Mouse (Mus musculus): ENCODE measurements at regions not wholly inside any gene's neighbourhood (a gene's known extent, or its start where the extent isn't known, plus 50 kb on each side); places are given as distances from the start of the nearest gene placed in this dataset.
A peak's percentile ranks its signal among the peaks of the same experiment; 100 is the strongest.

- H3K4me3 ChIP-seq, result no peak overlapping the region
- intact Hi-C loops (cut with DNase I), result no loop called here
- TF ChIP-seq CTCF (IDR thresholded peaks at IDR 0.05), result no peak
- no peak for DNase-seq
- H3K27ac ChIP-seq, result peak overlapping the region; percentile 87
These were observed 222.0 kb downstream of the Qk start for GRCm38 (mm10) chr17:10097691-10098090.

GRCm38 (mm10) chr17:10095841-10096301 is 223.8 kb downstream of the Qk start:
- DNase-seq, result peak; percentile 53
- TF ChIP-seq CTCF (IDR thresholded peaks at IDR 0.05), result no peak
- intact Hi-C loops (cut with DNase I), result loop anchor here (2.0 kb wide), 2 partner anchors 223 to 339 kb away; partner anchors contain the start of gene Qk
- Histone ChIP-seq H3K27ac (peak overlapping the region; percentile 87), H3K4me3 (no peak overlapping the region)

GRCm38 (mm10) chr17:10094108-10094521 is 225.5 kb downstream of the Qk start:
- Histone ChIP-seq H3K4me3 (no peak overlapping the region), H3K27ac (peak overlapping the region; percentile 87)
- peak; percentile 83 for DNase-seq
- intact Hi-C loops (cut with DNase I), result loop anchor here (2.0 kb wide), 2 partner anchors 225 to 337 kb away; partner anchors contain the start of gene Qk
- TF ChIP-seq CTCF (IDR thresholded peaks at IDR 0.05), result no peak

- intact Hi-C loops (cut with DNase I), result loop anchor here (2.0 kb wide), 2 partner anchors 225 to 337 kb away; partner anchors contain the start of gene Qk
- Histone ChIP-seq H3K27ac (peak overlapping the region; percentile 87), H3K4me3 (peak overlapping the region; percentile 15)
- no peak for TF ChIP-seq CTCF (IDR thresholded peaks at IDR 0.05)
- peak; percentile 79 for DNase-seq
These were observed 226.1 kb downstream of the Qk start for GRCm38 (mm10) chr17:10093437-10094107.

GRCm38 (mm10) chr17:10087192-10087886 is 232.3 kb downstream of the Qk start:
- Histone ChIP-seq H3K4me3 (no peak overlapping the region), H3K27ac (no peak overlapping the region)
- TF ChIP-seq CTCF (IDR thresholded peaks at IDR 0.05), result no peak
- DNase-seq, result no peak
- intact Hi-C loops (cut with DNase I), result no loop called here

- TF ChIP-seq CTCF (IDR thresholded peaks at IDR 0.05), result no peak
These were observed 233.1 kb downstream of the Qk start for GRCm38 (mm10) chr17:10086558-10086957.

GRCm38 (mm10) chr17:10086132-10086531 is 233.5 kb downstream of the Qk start:
- Histone ChIP-seq H3K27ac (no peak overlapping the region; the same call in 1 of the 2 replicates), H3K4me3 (no peak overlapping the region)
- no peak for DNase-seq
- TF ChIP-seq CTCF (IDR thresholded peaks at IDR 0.05), result no peak
- intact Hi-C loops (cut with DNase I), result no loop called here

More at GRCm38 (mm10) chr17:10086558-10086957, 233.1 kb downstream of the Qk start:
- DNase-seq, result no peak
- Histone ChIP-seq H3K4me3 (no peak overlapping the region), H3K27ac (no peak overlapping the region)
- intact Hi-C loops (cut with DNase I), result no loop called here

GRCm38 (mm10) chr17:10081721-10082120 is 237.9 kb downstream of the Qk start:
- DNase-seq, result no peak
- intact Hi-C loops (cut with DNase I), result no loop called here
- H3K27ac ChIP-seq, result no peak overlapping the region

GRCm38 (mm10) chr17:10079853-10080650 is 239.6 kb downstream of the Qk start:
- TF ChIP-seq CTCF (IDR thresholded peaks at IDR 0.05), result no peak
- intact Hi-C loops (cut with DNase I), result no loop called here
- Histone ChIP-seq H3K27ac (peak overlapping the region; percentile 40; the same call in 1 of the 2 replicates), H3K4me3 (no peak overlapping the region)
- DNase-seq, result peak; percentile 50

More at GRCm38 (mm10) chr17:10081721-10082120, 237.9 kb downstream of the Qk start:
- H3K4me3 ChIP-seq, result no peak overlapping the region
- TF ChIP-seq CTCF (IDR thresholded peaks at IDR 0.05), result no peak

GRCm38 (mm10) chr17:10078536-10079319 is 240.9 kb downstream of the Qk start:
- H3K27ac ChIP-seq, result no peak overlapping the region
- intact Hi-C loops (cut with DNase I), result no loop called here
- no peak overlapping the region for H3K4me3 ChIP-seq
- no peak for DNase-seq
- TF ChIP-seq CTCF (IDR thresholded peaks at IDR 0.05), result no peak

- no peak overlapping the region for H3K27ac ChIP-seq
- intact Hi-C loops (cut with DNase I), result no loop called here
- DNase-seq, result no peak
- no peak overlapping the region for H3K4me3 ChIP-seq
- TF ChIP-seq CTCF (IDR thresholded peaks at IDR 0.05), result no peak
These were observed 246.4 kb downstream of the Qk start for GRCm38 (mm10) chr17:10073301-10073700.

GRCm38 (mm10) chr17:10069251-10069650 is 250.4 kb downstream of the Qk start:
- no peak overlapping the region for H3K4me3 ChIP-seq
- no peak overlapping the region for H3K27ac ChIP-seq
- no peak for TF ChIP-seq CTCF (IDR thresholded peaks at IDR 0.05)
- no peak for DNase-seq
- intact Hi-C loops (cut with DNase I), result no loop called here

All from gastrocnemius, adult 2 months (tissue).